Mouse (Mus musculus): ENCODE results near the gene Fxyd3. TPM values are rescaled to one million over a fixed set of nuclear protein-coding genes. Genes with fewer than 3 reads are reported as not detected.
A peak's percentile ranks its signal among the peaks of the same experiment; 100 is the strongest.

Gene Fxyd3
- polyA plus RNA-seq, 1 experiment from 2014 or later, result 1.9 TPM

- DNase-seq (ENCODE audit: extremely low spot score, low spot score), result no peak
- Histone ChIP-seq H3K4me3 (no peak overlapping the region), H3K9me3 (no peaks in the 10 kb centered on the region), H3K27ac (peak overlapping the region; percentile 44), H3K4me1 (peaks cover 20% of the 10 kb centered on the region), H3K27me3 (ENCODE audit: poor library complexity, severe bottlenecking) (no peaks in the 10 kb centered on the region), H3K36me3 (replicated peaks) (no peaks in the 10 kb centered on the region)
- WGBS, result 41% methylated on average over 5 of the region's 5 CpGs
Observed at GRCm38 (mm10) chr7:31077885-31078445, 1.5 kb upstream of the Fxyd3 start.

GRCm38 (mm10) chr7:31077470-31077869, 966 bp upstream of the Fxyd3 start:
- Histone ChIP-seq H3K27ac (peak overlapping the region; percentile 44), H3K9me3 (no peaks in the 10 kb centered on the region), H3K27me3 (ENCODE audit: poor library complexity, severe bottlenecking) (no peaks in the 10 kb centered on the region), H3K4me3 (no peak overlapping the region), H3K4me1 (peaks cover 17% of the 10 kb centered on the region), H3K36me3 (replicated peaks) (no peaks in the 10 kb centered on the region)
- DNase-seq (ENCODE audit: extremely low spot score, low spot score), result no peak
- WGBS, result 52% methylated on average over 6 of the region's 6 CpGs

GRCm38 (mm10) chr7:31074713-31075069, 1.8 kb downstream of the Fxyd3 start:
- Histone ChIP-seq H3K4me3 (no peak overlapping the region), H3K36me3 (replicated peaks) (no peaks in the 10 kb centered on the region), H3K4me1 (peaks cover 21% of the 10 kb centered on the region), H3K27ac (no peak overlapping the region), H3K27me3 (ENCODE audit: poor library complexity, severe bottlenecking) (no peaks in the 10 kb centered on the region), H3K9me3 (no peaks in the 10 kb centered on the region)
- no peak for DNase-seq (ENCODE audit: extremely low spot score, low spot score)
- WGBS, result 85% methylated on average over 5 of the region's 5 CpGs

- H3K4me1 ChIP-seq, result peaks cover 21% of the 10 kb centered on the region
- H3K4me3 ChIP-seq, result no peak overlapping the region
- 82% methylated on average over 7 of the region's 7 CpGs for WGBS
- no peak overlapping the region for H3K27ac ChIP-seq
- no peaks in the 10 kb centered on the region for H3K27me3 ChIP-seq (ENCODE audit: poor library complexity, severe bottlenecking)
- H3K36me3 ChIP-seq (replicated peaks), result no peaks in the 10 kb centered on the region
- DNase-seq (ENCODE audit: extremely low spot score, low spot score), result no peak
- H3K9me3 ChIP-seq, result no peaks in the 10 kb centered on the region
Observed at GRCm38 (mm10) chr7:31074061-31074712, 2.3 kb downstream of the Fxyd3 start.

GRCm38 (mm10) chr7:31073546-31073945, 3.0 kb downstream of the Fxyd3 start:
- Histone ChIP-seq H3K36me3 (replicated peaks) (no peaks in the 10 kb centered on the region), H3K4me3 (no peak overlapping the region), H3K9me3 (no peaks in the 10 kb centered on the region), H3K4me1 (peaks cover 21% of the 10 kb centered on the region), H3K27ac (no peak overlapping the region), H3K27me3 (ENCODE audit: poor library complexity, severe bottlenecking) (no peaks in the 10 kb centered on the region)
- no peak for DNase-seq (ENCODE audit: extremely low spot score, low spot score)

GRCm38 (mm10) chr7:31072326-31072725, 4.2 kb downstream of the Fxyd3 start:
- no peak for DNase-seq (ENCODE audit: extremely low spot score, low spot score)
- 68% methylated on average over 9 of the region's 9 CpGs for WGBS
- H3K4me1 ChIP-seq, result peaks cover 17% of the 10 kb centered on the region
- H3K9me3 ChIP-seq, result no peaks in the 10 kb centered on the region
- H3K36me3 ChIP-seq (replicated peaks), result no peaks in the 10 kb centered on the region
- H3K27me3 ChIP-seq (ENCODE audit: poor library complexity, severe bottlenecking), result no peaks in the 10 kb centered on the region
- no peak overlapping the region for H3K4me3 ChIP-seq
- H3K27ac ChIP-seq, result no peak overlapping the region

- H3K9me3 ChIP-seq, result no peaks in the 10 kb centered on the region
- no peaks in the 10 kb centered on the region for H3K27me3 ChIP-seq (ENCODE audit: poor library complexity, severe bottlenecking)
- WGBS, result 84% methylated on average over 6 of the region's 6 CpGs
- H3K36me3 ChIP-seq (replicated peaks), result no peaks in the 10 kb centered on the region
- peaks cover 12% of the 10 kb centered on the region; the same call in 1 of the 2 replicates for H3K4me1 ChIP-seq
- no peak for DNase-seq (ENCODE audit: extremely low spot score, low spot score)
- H3K4me3 ChIP-seq, result no peak overlapping the region
- H3K27ac ChIP-seq, result no peak overlapping the region
Observed at GRCm38 (mm10) chr7:31070324-31070723, 6.2 kb downstream of the Fxyd3 start.

GRCm38 (mm10) chr7:31069491-31069890, 7.0 kb downstream of the Fxyd3 start:
- Histone ChIP-seq H3K9me3 (no peaks in the 10 kb centered on the region), H3K36me3 (replicated peaks) (no peaks in the 10 kb centered on the region), H3K4me1 (peaks cover 12% of the 10 kb centered on the region; the same call in 1 of the 2 replicates), H3K27ac (no peak overlapping the region), H3K4me3 (no peak overlapping the region), H3K27me3 (ENCODE audit: poor library complexity, severe bottlenecking) (no peaks in the 10 kb centered on the region)
- no peak for DNase-seq (ENCODE audit: extremely low spot score, low spot score)
- 87% methylated on average over 14 of the region's 14 CpGs for WGBS

- 56% methylated on average over 5 of the region's 5 CpGs for WGBS
- Histone ChIP-seq H3K36me3 (replicated peaks) (no peaks in the 10 kb centered on the region), H3K4me1 (peaks cover 12% of the 10 kb centered on the region; the same call in 1 of the 2 replicates), H3K4me3 (no peak overlapping the region), H3K27me3 (ENCODE audit: poor library complexity, severe bottlenecking) (no peaks in the 10 kb centered on the region), H3K27ac (no peak overlapping the region), H3K9me3 (no peaks in the 10 kb centered on the region)
- DNase-seq (ENCODE audit: extremely low spot score, low spot score), result no peak
Observed at GRCm38 (mm10) chr7:31067836-31068235, 8.7 kb downstream of the Fxyd3 start.

GRCm38 (mm10) chr7:31063074-31063560, 13.4 kb downstream of the Fxyd3 start:
- Histone ChIP-seq H3K4me3 (no peak overlapping the region), H3K4me1 (peaks cover 20% of the 10 kb centered on the region), H3K36me3 (replicated peaks) (no peaks in the 10 kb centered on the region), H3K27me3 (ENCODE audit: poor library complexity, severe bottlenecking) (no peaks in the 10 kb centered on the region), H3K27ac (no peak overlapping the region), H3K9me3 (no peaks in the 10 kb centered on the region)
- DNase-seq (ENCODE audit: extremely low spot score, low spot score), result no peak
- WGBS, result 86% methylated on average over 12 of the region's 12 CpGs

- Histone ChIP-seq H3K9me3 (no peaks in the 10 kb centered on the region), H3K36me3 (replicated peaks) (no peaks in the 10 kb centered on the region), H3K4me1 (peaks cover 16% of the 10 kb centered on the region), H3K4me3 (no peak overlapping the region), H3K27me3 (ENCODE audit: poor library complexity, severe bottlenecking) (peaks cover under 1% of the 10 kb centered on the region; the same call in 1 of the 2 replicates), H3K27ac (no peak overlapping the region)
- WGBS, result 86% methylated on average over 7 of the region's 7 CpGs
- DNase-seq (ENCODE audit: extremely low spot score, low spot score), result no peak
Observed at GRCm38 (mm10) chr7:31060621-31061010, 15.9 kb downstream of the Fxyd3 start.

GRCm38 (mm10) chr7:31059919-31060620, 16.4 kb downstream of the Fxyd3 start:
- no peak for DNase-seq (ENCODE audit: extremely low spot score, low spot score)
- Histone ChIP-seq H3K4me3 (no peak overlapping the region), H3K36me3 (replicated peaks) (no peaks in the 10 kb centered on the region), H3K27ac (peak overlapping the region; percentile 57), H3K9me3 (no peaks in the 10 kb centered on the region), H3K4me1 (peaks cover 22% of the 10 kb centered on the region), H3K27me3 (ENCODE audit: poor library complexity, severe bottlenecking) (peaks cover 6% of the 10 kb centered on the region)
- 67% methylated on average over 11 of the region's 11 CpGs for WGBS

- Histone ChIP-seq H3K4me3 (no peak within 1 kb of the TSS), H3K36me3 (replicated peaks) (no peaks in the 10 kb centered on the region), H3K27me3 (ENCODE audit: poor library complexity, severe bottlenecking) (peaks cover 16% of the 10 kb centered on the region), H3K27ac (peak within 1 kb of the TSS; percentile 57), H3K9me3 (no peaks in the 10 kb centered on the region), H3K4me1 (peaks cover 32% of the 10 kb centered on the region)
- peak; percentile 81 for DNase-seq (ENCODE audit: extremely low spot score, low spot score)
- WGBS, result 8% methylated on average over 2 of the region's 2 CpGs
Observed at GRCm38 (mm10) chr7:31059108-31059507, 17.4 kb downstream of the Fxyd3 start, which contains the start of gene Lgi4. Gene Lgi4 (plus strand): TSS chr7:31059342.

Data from forebrain, embryonic 10.5 days (tissue).